Mouse (Mus musculus): ENCODE measurements at regions not wholly inside any gene's neighbourhood (a gene's known extent, or its start where the extent isn't known, plus 50 kb on each side); places are given as distances from the start of the nearest gene placed in this dataset.
A peak's percentile ranks its signal among the peaks of the same experiment; 100 is the strongest.

GRCm38 (mm10) chr14:112142668-112143067 is 467.8 kb downstream of the Slitrk5 start:
- no peaks in the 10 kb centered on the region for H3K9me3 ChIP-seq (ENCODE audit: low read length)
- no peak overlapping the region for H3K9ac ChIP-seq (replicated peaks; ENCODE audit: low read length)
- ATAC-seq (no peak), DNase-seq (ENCODE audit: low spot score) (no peak)
- H3K36me3 ChIP-seq (ENCODE audit: insufficient read depth, low read length) = no peaks in the 10 kb centered on the region
- no peaks in the 10 kb centered on the region for H3K27me3 ChIP-seq (ENCODE audit: insufficient read depth, low read length)
- 86% methylated on average over 4 of the region's 4 CpGs for WGBS
- H3K4me3 ChIP-seq (ENCODE audit: low read length) = no peak overlapping the region
- TF ChIP-seq CTCF (IDR thresholded peaks at IDR 0.05; ENCODE audit: low read depth) = no peak
- H3K27ac ChIP-seq = no peak overlapping the region
- H3K4me2 ChIP-seq (ENCODE audit: low read depth, low read length) = no peak overlapping the region
- H3K4me1 ChIP-seq (ENCODE audit: insufficient read depth, low read length) = no peaks in the 10 kb centered on the region

DNA sequence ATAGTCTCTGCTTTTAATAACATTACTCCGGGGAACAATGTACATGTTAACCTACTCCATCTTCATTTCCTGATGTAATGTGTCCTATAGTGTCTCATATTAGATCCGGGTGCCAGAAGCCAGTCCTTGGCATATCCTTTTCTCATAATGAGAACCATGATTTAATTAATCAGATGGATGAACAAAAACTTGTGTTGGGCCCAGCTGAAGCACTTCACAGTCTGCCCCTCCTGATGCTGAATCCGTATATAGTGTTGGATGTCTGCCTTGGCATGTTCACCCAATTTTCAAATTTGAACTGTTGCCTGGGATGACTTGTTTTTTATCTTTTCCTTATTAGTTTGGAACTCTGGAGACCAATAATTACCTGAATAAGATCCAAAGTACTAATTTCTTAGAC is 479.1 kb downstream of the Slitrk5 start:
- H3K27ac ChIP-seq = no peak overlapping the region
- H3K36me3 ChIP-seq (ENCODE audit: insufficient read depth, low read length) = no peaks in the 10 kb centered on the region
- ATAC-seq = peak; percentile 45; the same call in 1 of the 2 replicates
- H3K4me2 ChIP-seq (ENCODE audit: low read depth, low read length) = no peak overlapping the region
- no peaks in the 10 kb centered on the region for H3K4me1 ChIP-seq (ENCODE audit: insufficient read depth, low read length)
- H3K4me3 ChIP-seq (ENCODE audit: low read length) = no peak overlapping the region
- TF ChIP-seq CTCF (IDR thresholded peaks at IDR 0.05; ENCODE audit: low read depth) = no peak
- 53% methylated on average over 3 of the region's 3 CpGs for WGBS
- H3K9ac ChIP-seq (replicated peaks; ENCODE audit: low read length) = no peak overlapping the region
- peak; percentile 51 for DNase-seq (ENCODE audit: low spot score)
- no peaks in the 10 kb centered on the region for H3K9me3 ChIP-seq (ENCODE audit: low read length)
- no peaks in the 10 kb centered on the region for H3K27me3 ChIP-seq (ENCODE audit: insufficient read depth, low read length)

Data from hindbrain, postnatal 0 days (tissue).